Mouse (Mus musculus) thymus, postnatal 4 days (tissue): ENCODE results near the gene Sec23a.
"Not testable (repeated sequence)": the region's sequence is repeated elsewhere in the genome, so short reads cannot be mapped to it uniquely, and the experiment has no call there.

ENCODE experiments used
- DNase-seq: peaks from one replicate; pipeline ENCODE4 v3.0.0; 2021

Gene Sec23a

GRCm38 (mm10) chr12:58981178-58981661 is 30.6 kb downstream of the Sec23a start:
- not testable (repeated sequence) for DNase-seq

GRCm38 (mm10) chr12:58976966-58977365 is 34.9 kb downstream of the Sec23a start:
- peak; percentile 20 for DNase-seq

GRCm38 (mm10) chr12:58964583-58964982 is 47.2 kb downstream of the Sec23a start:
- DNase-seq, result peak; percentile 40

GRCm38 (mm10) chr12:58960844-58961243 is 51.0 kb downstream of the Sec23a start:
- no peak for DNase-seq

- DNase-seq, result no peak
Measured at GRCm38 (mm10) chr12:58956624-58957023, 55.2 kb downstream of the Sec23a start.

- no peak for DNase-seq
Measured at GRCm38 (mm10) chr12:58956162-58956561, 55.7 kb downstream of the Sec23a start.

- no peak for DNase-seq
Measured at GRCm38 (mm10) chr12:58947879-58948278, 63.9 kb downstream of the Sec23a start.

GRCm38 (mm10) chr12:58947231-58947630 is 64.6 kb downstream of the Sec23a start:
- peak; percentile 68 for DNase-seq

- DNase-seq, result no peak
Measured at GRCm38 (mm10) chr12:58942544-58942943, 69.3 kb downstream of the Sec23a start.

- DNase-seq, result no peak
Measured at GRCm38 (mm10) chr12:58934580-58934979, 77.2 kb downstream of the Sec23a start.

- DNase-seq, result no peak
Measured at GRCm38 (mm10) chr12:58924996-58925395, 86.8 kb downstream of the Sec23a start.

- peak; percentile 16 for DNase-seq
Measured at GRCm38 (mm10) chr12:58924025-58924424, 87.8 kb downstream of the Sec23a start.

GRCm38 (mm10) chr12:58920775-58921174 is 91.0 kb downstream of the Sec23a start:
- no peak for DNase-seq

GRCm38 (mm10) chr12:58919516-58919915 is 92.3 kb downstream of the Sec23a start:
- peak; percentile 11 for DNase-seq

- DNase-seq, result no peak
Measured at GRCm38 (mm10) chr12:58909826-58910225, 102.0 kb downstream of the Sec23a start.
